Mouse (Mus musculus) neural tube, embryonic 14.5 days (tissue): ENCODE results near the gene Yars. TPM values are rescaled to one million over a fixed set of nuclear protein-coding genes. Genes with fewer than 3 reads are reported as not detected.

ENCODE experiments used
- ATAC-seq: fragments of 200-750 bp; cut with Nextera tagmentation; 2 replicates; pipeline ENCODE4 v1.8.0; 2017; ENCODE audit warnings: low read depth, mild to moderate bottlenecking, moderate TSS enrichment, moderate library complexity
- H3K27ac ChIP-seq: fragments of 300-500 bp; sonication (generic); 2 replicates; pipeline ENCODE4 v1.5.1; 2014; ENCODE audit warnings: low read depth, mild to moderate bottlenecking, control low read depth, low read length, moderate library complexity, mixed read lengths
- H3K27me3 ChIP-seq: fragments of 300-500 bp; sonication (generic); 2 replicates; pipeline ENCODE4 v1.6.1; 2014; ENCODE audit warnings: low read length; ENCODE audit not compliant: control insufficient read depth, insufficient read depth
- H3K36me3 ChIP-seq: fragments of 300-500 bp; sonication (generic); 2 replicates; pipeline ENCODE4 v1.6.1; 2014; ENCODE audit warnings: low read length, mixed read lengths; ENCODE audit not compliant: control insufficient read depth, insufficient read depth
- H3K4me1 ChIP-seq: fragments of 300-500 bp; sonication (generic); 2 replicates; pipeline ENCODE4 v1.6.1; 2014; ENCODE audit warnings: low read length; ENCODE audit not compliant: control insufficient read depth, insufficient read depth
- H3K4me2 ChIP-seq: fragments of 300-500 bp; sonication (generic); 2 replicates; pipeline ENCODE4 v1.6.1; 2014; ENCODE audit warnings: mild to moderate bottlenecking, low read depth, low read length, control low read depth
- H3K4me3 ChIP-seq: fragments of 300-500 bp; sonication (generic); 2 replicates; pipeline ENCODE4 v1.5.1; 2014; ENCODE audit warnings: low read depth, low read length, control low read depth, mixed read lengths
- H3K9ac ChIP-seq: fragments of 300-500 bp; sonication (generic); replicated peaks from 2 replicates; pipeline ENCODE4 v1.6.1; 2014; ENCODE audit warnings: low read depth, mild to moderate bottlenecking, control low read depth, low read length, mixed read lengths
- H3K9me3 ChIP-seq: fragments of 300-500 bp; sonication (generic); 2 replicates; pipeline ENCODE4 v1.6.1; 2016; ENCODE audit warnings: low read length; ENCODE audit not compliant: control insufficient read depth
- WGBS: fragments of 180-500 bp; shearing (Covaris S2); extraction: QIAGEN DNeasy Blood & Tissue Kit; methylation state at CpG from one replicate; pipeline ENCODE4 v1.1.7; 2014; 5-methylcytosine and 5-hydroxymethylcytosine counted together
- polyA plus RNA-seq: library from polyadenylated mRNA; unstranded; fragments of >200 nt; fragmentation: Nextera tagmentation; extraction: Ambion mirVana; gene quantifications from 2 replicates; pipeline ENCODE4 v1.2.1, GENCODE M21; 2014

Gene Yars
- polyA plus RNA-seq, 1 experiment from 2014 or later, result 134 TPM

GRCm38 (mm10) chr4:129263225-129264021 lies 73.9 kb downstream of the Yars start:
- H3K4me3 ChIP-seq, result no peak overlapping the region
- no peak overlapping the region for H3K4me2 ChIP-seq
- H3K9me3 ChIP-seq, result no peaks in the 10 kb centered on the region
- no peak overlapping the region for H3K27ac ChIP-seq
- H3K4me1 ChIP-seq, result no peaks in the 10 kb centered on the region
- WGBS, result 42% methylated on average over 19 of the region's 19 CpGs
- H3K36me3 ChIP-seq, result no peaks in the 10 kb centered on the region
- no peak overlapping the region for H3K9ac ChIP-seq
- no peaks in the 10 kb centered on the region for H3K27me3 ChIP-seq
- ATAC-seq, result no peak

- no peaks in the 10 kb centered on the region for H3K4me1 ChIP-seq
- H3K9ac ChIP-seq, result no peak overlapping the region
- ATAC-seq, result no peak
- H3K4me3 ChIP-seq, result no peak overlapping the region
- no peaks in the 10 kb centered on the region for H3K27me3 ChIP-seq
- no peaks in the 10 kb centered on the region for H3K36me3 ChIP-seq
- WGBS, result 90% methylated on average over 4 of the region's 4 CpGs
- H3K4me2 ChIP-seq, result no peak overlapping the region
- no peaks in the 10 kb centered on the region for H3K9me3 ChIP-seq
- H3K27ac ChIP-seq, result no peak overlapping the region
Observed at GRCm38 (mm10) chr4:129266191-129266590, 76.6 kb downstream of the Yars start.

- Histone ChIP-seq H3K9me3 (no peaks in the 10 kb centered on the region), H3K36me3 (no peaks in the 10 kb centered on the region), H3K27me3 (no peaks in the 10 kb centered on the region), H3K27ac (no peak overlapping the region), H3K4me1 (no peaks in the 10 kb centered on the region), H3K4me2 (no peak overlapping the region), H3K4me3 (no peak overlapping the region), H3K9ac (no peak overlapping the region)
- no peak for ATAC-seq
- 68% methylated on average over 5 of the region's 5 CpGs for WGBS
Observed at GRCm38 (mm10) chr4:129266821-129267220, 77.3 kb downstream of the Yars start.

- H3K4me3 ChIP-seq, result no peak overlapping the region
- no peaks in the 10 kb centered on the region for H3K27me3 ChIP-seq
- H3K9ac ChIP-seq, result no peak overlapping the region
- H3K27ac ChIP-seq, result no peak overlapping the region
- no peak overlapping the region for H3K4me2 ChIP-seq
- H3K36me3 ChIP-seq, result no peaks in the 10 kb centered on the region
- WGBS, result 44% methylated on average over 1 of the region's 1 CpGs
- no peak for ATAC-seq
- H3K9me3 ChIP-seq, result no peaks in the 10 kb centered on the region
- no peaks in the 10 kb centered on the region for H3K4me1 ChIP-seq
Observed at GRCm38 (mm10) chr4:129268698-129269097, 79.1 kb downstream of the Yars start.

Other genes with a start within 250 kb of the Yars start
- 19.5 and 19.9 TPM in 2 replicates for gene Azin2, start 227.3 kb upstream of the Yars start, polyA plus RNA-seq
- 57.1 and 60.0 TPM in 2 replicates for gene Ak2, start 197.8 kb upstream of the Yars start, polyA plus RNA-seq
- 36.3 and 37.3 TPM in 2 replicates for gene Rnf19b, start 131.5 kb upstream of the Yars start, polyA plus RNA-seq
- 0.32 TPM in 1 of 2 replicates, not detected in the other for gene Tmem54, start 84.2 kb upstream of the Yars start, polyA plus RNA-seq
- gene Hpca, start 67.7 kb upstream of the Yars start, polyA plus RNA-seq, result 41.5 and 56.4 TPM in 2 replicates
- gene Fndc5, start 52.8 kb upstream of the Yars start, polyA plus RNA-seq, result 27.4 and 32.4 TPM in 2 replicates
- gene S100pbp, start within 50 bp of the Yars start, polyA plus RNA-seq, result 18.3 and 19.8 TPM in 2 replicates
- 4.5 and 6.2 TPM in 2 replicates for gene C77080, start 71.6 kb downstream of the Yars start, polyA plus RNA-seq
- gene Sync, start 97.9 kb downstream of the Yars start, polyA plus RNA-seq, result 1.6 and 3.5 TPM in 2 replicates
- 231 and 265 TPM in 2 replicates for gene Rbbp4, start 145.6 kb downstream of the Yars start, polyA plus RNA-seq
- 19.5 and 21.7 TPM in 2 replicates for gene Zbtb8os, start 145.9 kb downstream of the Yars start, polyA plus RNA-seq
- 16.8 and 18.0 TPM in 2 replicates for gene Zbtb8a, start 188.4 kb downstream of the Yars start, polyA plus RNA-seq